Mouse (Mus musculus) layer of hippocampus, adult 2 months (tissue): ENCODE measurements around the gene Tkfc. TPM values are rescaled to one million over a fixed set of nuclear protein-coding genes. Genes with fewer than 3 reads are reported as not detected.
"Not testable (repeated sequence)": the region's sequence is repeated elsewhere in the genome, so short reads cannot be mapped to it uniquely, and the experiment has no call there.

ENCODE experiments used
- DNase-seq, 2 experiments: peaks; one replicate each; pipeline ENCODE4 v3.0.0; 2022; ENCODE audit warnings: low spot score in 2 of 2
- H3K27ac ChIP-seq: fragments of 200-600 bp; 2 replicates; pipeline ENCODE4 v1.8.1; 2022
- H3K4me3 ChIP-seq: fragments of 200-600 bp; 2 replicates; pipeline ENCODE4 v1.8.1; 2022; ENCODE audit warnings: mild to moderate bottlenecking
- CTCF ChIP-seq: fragments of 200-600 bp; conservative IDR thresholded peaks from 2 replicates; pipeline ENCODE4 v1.8.1; 2022; ENCODE audit warnings: antibody characterized with exemption, mild to moderate bottlenecking, moderate library complexity
- total RNA-seq, 2 experiments: library from RNA; stranded (reverse); gene quantifications; 2 replicates each; pipeline ENCODE4 v1.2.3; 2021

Tkfc gene
- total RNA-seq, 2 experiments from 2014 or later, result 16.5 to 19.1 TPM

DNA sequence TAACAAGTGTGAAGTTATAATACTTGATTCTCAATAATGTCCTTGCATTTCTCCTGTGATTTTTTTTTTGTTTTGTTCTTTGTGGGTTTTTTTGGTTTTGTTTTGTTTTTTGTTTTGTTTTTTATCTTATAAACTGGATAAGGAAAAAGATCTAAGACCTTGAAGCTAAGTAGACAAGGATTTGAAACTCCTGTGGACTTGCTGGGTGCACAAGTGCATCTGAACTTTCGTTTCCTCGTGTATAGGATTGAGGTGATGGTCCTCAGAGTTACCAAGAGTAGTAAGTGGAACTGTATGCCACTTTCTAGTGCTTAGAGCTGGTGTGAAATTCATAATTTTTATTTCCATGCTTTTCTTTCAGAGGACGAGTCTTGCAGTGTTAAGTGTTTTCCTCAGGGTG is 25.4 kb downstream of the Tkfc start:
- no peak for DNase-seq
- Histone ChIP-seq H3K4me3 (no peak overlapping the region), H3K27ac (no peak overlapping the region)
- TF ChIP-seq CTCF, result no peak

DNA sequence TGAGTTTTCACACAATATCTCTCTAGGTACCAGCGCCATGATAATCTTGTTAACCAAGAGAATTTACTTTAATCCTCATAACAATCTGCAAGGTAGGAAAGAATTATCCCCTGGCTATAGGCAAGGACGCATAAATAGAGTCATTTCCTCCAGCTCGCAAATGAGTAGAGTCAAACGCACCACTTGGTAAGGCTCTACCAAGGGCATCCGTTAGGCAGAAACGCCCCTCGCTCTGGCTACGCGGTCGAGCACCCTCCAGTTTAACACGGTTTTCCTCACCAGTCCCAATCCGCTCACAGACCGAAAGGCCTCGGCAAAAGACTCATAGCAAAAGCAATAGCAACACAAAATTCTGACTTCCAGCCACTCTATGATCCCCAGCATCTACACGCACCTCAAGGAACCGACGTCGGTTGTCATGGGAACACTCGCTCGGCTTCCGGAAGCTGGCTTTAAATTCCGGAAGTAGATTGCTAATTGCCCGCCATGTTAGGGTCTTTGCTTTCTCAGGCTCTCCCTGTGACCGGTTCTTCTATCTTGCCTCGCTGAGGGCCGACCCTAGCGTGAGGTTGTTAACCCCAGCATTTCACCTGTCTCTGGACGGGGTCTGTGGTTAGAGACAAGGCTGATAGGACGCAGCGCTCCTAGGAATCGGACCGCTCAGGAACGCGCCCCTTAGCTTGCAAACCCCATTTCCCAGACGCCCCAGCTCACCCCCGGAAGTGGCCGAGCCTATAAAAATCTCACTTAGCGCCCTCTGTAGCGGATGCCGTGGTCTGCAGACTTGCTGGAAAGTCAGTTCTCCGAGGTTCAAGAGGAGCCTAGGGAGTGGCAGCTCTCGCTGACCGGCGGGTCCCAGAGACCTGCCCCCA is 28.5 kb downstream of the Tkfc start, which contains the start of the genes Cyb561a3 and Tmem138:
Gene Cyb561a3 (plus strand): TSS at position 483 of the 872 bp plus-strand sequence.
Gene Tmem138 (minus strand): TSS at position 673 of the 872 bp plus-strand sequence.
- H3K27ac ChIP-seq, result peak within 1 kb of the TSS; percentile 99
- TF ChIP-seq CTCF, result peak; percentile 79

DNA sequence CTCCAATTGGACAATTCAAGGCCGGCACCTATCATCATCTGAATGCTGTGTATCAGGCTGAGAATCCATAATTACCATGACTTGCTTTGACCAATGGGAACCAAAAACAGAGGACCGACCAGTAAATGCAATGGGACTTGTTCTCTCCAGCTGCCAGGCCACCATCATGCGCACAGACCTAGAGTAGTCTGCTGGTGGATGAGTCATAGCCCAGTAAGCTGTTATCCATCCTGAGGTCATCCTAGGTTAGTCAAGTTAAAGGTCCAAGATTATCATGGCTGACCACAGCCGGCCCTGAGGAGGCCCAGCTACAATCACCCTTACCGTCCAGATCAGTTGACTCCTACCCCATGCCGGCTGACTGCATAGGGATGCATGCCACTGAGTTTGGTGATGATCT is 35.8 kb downstream of the Tkfc start:
- no peak for DNase-seq
- Histone ChIP-seq H3K27ac (no peak overlapping the region), H3K4me3 (no peak overlapping the region)
- no peak for TF ChIP-seq CTCF

More for the DNA sequence above, 28.5 kb downstream of the Tkfc start, which contains the start of the genes Cyb561a3 and Tmem138:
- peak; percentile 92 to 94 for DNase-seq
- peak within 1 kb of the TSS; percentile 71 for H3K4me3 ChIP-seq

DNA sequence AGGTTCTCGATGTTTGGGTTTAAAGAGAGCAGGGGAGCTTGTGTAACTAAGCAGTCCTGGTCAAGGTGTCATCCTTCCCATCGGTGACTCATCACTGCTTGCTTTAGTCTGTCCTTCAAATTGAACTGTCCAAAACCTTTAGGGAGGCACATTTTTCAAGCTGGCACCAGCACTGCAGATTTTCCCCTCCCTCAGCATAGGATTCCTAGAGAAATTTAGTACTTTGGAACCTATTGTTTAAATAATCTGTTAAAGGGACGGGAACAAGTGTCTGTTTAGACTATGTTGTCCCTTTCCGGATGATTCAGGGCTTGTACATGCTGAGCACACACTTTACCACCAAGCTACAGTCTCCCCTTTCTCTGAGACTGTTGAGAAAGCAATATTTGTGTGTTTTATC is 40.2 kb downstream of the Tkfc start:
- no peak for TF ChIP-seq CTCF
- DNase-seq, result no peak
- no peak overlapping the region for H3K27ac ChIP-seq
- no peak overlapping the region for H3K4me3 ChIP-seq

DNA sequence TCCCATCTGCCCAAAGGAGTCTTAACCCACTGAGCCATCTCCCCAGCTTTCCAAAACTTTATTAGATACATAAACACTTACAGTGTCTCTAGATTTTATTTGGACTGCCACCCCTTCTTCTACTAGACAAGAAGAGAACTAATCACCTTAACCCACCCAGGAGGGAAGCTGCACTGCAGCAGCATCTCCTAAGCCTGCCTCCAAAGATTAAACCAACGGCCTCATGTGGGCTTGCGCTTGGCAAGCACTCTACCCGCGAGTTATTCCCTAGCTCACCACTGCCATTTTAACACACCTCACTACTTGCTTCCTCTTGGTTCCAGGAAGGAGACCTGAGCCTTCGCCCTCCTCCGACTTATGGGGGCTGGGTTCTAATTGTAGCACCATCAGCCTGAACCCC is 41.2 kb downstream of the Tkfc start:
- Histone ChIP-seq H3K27ac (no peak overlapping the region), H3K4me3 (no peak overlapping the region)
- TF ChIP-seq CTCF, result no peak
- no peak for DNase-seq

DNA sequence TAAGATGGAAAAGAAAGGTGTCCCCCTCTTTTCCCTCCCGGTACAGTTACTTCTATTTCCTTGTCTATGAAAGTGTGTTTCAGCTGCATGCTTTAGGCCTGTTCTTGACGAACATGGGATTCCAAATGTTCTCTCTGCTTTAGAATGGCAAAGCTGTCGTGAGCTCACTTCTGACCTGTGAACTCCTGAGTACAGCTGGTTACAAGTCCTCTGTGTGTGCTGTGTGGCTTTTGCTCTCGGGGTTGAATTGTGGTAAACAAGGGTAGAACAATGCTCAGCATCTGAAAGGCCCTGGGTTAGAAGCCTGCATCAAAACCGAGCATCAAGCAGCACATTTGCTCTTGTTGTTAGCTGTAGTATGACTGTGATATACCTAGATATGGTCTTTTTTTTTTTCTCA is 43.1 kb downstream of the Tkfc start:
- no peak for TF ChIP-seq CTCF
- Histone ChIP-seq H3K27ac (no peak overlapping the region), H3K4me3 (no peak overlapping the region)
- no peak for DNase-seq

DNA sequence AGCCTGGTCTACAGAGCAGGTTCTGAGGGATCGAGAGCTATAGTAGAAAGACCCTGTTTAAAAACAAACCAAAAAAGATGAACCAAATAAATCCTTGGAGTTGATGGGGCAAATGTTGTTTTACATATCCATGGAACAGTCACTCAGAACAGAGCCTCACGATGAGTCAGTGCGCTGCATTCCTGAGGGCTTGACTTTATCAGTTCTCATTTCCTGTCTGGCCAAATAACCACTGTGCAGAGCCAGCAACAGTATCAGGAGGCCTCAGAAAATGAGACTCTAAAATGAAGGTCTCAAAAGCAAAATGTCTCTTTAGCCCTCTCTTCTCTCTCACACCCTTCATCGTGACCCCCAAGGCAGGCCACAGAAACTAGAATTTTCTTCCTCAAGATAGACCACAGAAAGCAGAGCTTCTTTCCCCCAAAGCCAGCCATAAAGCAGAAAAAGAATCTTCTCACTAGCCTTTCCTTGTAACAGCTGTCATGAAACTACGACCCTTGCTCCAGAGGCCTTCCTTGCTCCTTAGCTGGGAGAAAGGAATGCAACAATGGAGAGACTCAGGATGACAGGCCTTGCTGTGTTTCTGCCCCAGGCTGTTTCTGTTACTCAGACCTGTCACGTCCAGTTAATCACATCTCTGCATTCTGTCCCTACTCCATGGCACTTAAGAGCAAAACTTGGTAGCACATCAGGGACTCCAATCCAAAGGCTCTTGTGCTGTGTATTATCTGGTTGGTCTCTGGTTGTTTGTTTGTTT is 43.7 kb downstream of the Tkfc start:
- TF ChIP-seq CTCF, result no peak
- Histone ChIP-seq H3K4me3 (no peak overlapping the region), H3K27ac (no peak overlapping the region)
- DNase-seq, result no peak

DNA sequence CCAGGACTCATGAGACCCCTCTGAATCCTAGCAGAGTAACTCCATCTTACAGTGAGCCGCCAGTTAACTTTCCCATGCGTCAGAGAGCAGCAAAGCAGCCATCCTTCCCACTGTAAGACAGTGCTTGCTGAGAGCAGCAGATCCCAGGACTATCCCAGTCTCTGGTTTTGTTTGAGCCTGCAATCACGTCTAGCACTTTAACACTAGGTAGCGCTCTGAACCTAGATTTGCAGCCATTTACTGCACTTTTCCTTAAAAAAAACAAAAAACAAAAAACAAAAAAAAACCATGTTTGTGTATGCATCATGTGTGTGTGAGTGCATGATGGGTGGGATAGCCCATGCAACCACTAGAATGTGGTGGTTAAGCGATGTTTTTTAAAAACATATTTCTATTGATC is 45.3 kb downstream of the Tkfc start:
- no peak for DNase-seq

DNA sequence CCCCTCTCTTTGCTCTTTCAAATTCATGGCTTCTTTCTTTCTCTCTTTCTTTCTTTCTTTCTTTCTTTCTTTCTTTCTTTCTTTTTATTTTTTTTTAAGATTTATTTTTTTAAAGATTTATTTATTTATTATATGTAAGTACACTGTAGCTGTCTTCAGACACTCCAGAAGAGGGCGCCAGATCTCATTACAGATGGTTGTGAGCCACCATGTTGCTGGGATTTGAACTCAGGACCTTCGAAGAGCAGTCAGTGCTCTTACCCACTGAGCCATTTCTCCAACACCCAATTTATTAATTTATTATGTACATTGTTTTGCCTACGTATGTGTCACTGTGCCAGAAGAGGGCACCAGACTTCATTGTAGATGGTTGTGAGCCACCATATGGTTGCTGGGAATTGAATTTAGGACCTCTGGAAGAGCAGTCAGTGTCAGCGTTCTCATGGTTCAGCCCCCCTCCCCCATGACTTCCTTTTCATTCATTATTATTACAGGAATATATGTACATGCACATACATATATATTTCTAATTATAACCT is 47.5 kb downstream of the Tkfc start:
- not testable (repeated sequence) for H3K4me3 ChIP-seq, H3K27ac ChIP-seq, DNase-seq
- TF ChIP-seq CTCF, result peak; percentile 68

More for the DNA sequence above, 45.3 kb downstream of the Tkfc start:
- Histone ChIP-seq H3K4me3 (no peak overlapping the region), H3K27ac (no peak overlapping the region)
- TF ChIP-seq CTCF, result peak; percentile 65

DNA sequence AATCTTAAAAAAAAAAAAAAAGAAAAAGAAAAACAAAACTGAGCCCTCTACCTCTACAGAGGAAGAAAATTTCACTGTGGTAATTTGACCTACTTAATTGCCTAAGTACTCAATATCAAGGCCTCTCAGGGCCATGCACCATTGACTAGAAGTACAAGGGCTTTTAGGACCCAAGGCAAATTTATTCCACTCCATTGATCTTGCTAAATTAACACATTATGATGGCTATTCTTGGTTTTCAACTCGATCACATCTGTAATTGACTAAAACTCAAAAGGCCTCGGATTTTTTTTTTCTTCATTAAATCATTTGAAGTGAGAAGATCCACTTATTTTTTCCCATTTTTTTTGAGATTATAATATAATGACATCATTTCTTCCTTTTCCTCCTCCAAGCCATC is 48.0 kb downstream of the Tkfc start:
- Histone ChIP-seq H3K27ac (no peak overlapping the region), H3K4me3 (no peak overlapping the region)
- DNase-seq, result no peak
- no peak for TF ChIP-seq CTCF

DNA sequence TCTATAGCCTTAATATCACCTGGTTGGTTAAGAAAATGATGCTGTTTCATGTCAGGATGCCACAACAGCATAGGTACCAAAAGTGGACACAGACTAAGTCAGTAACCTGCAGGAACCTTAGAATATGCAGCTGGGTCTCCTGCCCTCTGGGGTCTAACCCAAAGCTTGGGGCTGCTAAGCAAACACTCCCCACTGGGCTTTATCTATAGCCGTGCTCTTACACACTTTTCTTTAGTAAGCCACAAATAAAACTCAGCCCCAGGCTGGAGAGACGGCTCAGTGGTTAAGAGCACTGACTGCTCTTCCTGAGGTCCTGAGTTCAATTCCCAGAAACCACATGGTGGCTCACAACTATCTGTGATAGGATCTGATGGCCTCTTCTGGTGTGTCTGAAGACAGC is 48.5 kb downstream of the Tkfc start:
- no peak overlapping the region for H3K4me3 ChIP-seq
- no peak for TF ChIP-seq CTCF
- peak overlapping the region; percentile 91; the same call in 1 of the 2 replicates for H3K27ac ChIP-seq

DNA sequence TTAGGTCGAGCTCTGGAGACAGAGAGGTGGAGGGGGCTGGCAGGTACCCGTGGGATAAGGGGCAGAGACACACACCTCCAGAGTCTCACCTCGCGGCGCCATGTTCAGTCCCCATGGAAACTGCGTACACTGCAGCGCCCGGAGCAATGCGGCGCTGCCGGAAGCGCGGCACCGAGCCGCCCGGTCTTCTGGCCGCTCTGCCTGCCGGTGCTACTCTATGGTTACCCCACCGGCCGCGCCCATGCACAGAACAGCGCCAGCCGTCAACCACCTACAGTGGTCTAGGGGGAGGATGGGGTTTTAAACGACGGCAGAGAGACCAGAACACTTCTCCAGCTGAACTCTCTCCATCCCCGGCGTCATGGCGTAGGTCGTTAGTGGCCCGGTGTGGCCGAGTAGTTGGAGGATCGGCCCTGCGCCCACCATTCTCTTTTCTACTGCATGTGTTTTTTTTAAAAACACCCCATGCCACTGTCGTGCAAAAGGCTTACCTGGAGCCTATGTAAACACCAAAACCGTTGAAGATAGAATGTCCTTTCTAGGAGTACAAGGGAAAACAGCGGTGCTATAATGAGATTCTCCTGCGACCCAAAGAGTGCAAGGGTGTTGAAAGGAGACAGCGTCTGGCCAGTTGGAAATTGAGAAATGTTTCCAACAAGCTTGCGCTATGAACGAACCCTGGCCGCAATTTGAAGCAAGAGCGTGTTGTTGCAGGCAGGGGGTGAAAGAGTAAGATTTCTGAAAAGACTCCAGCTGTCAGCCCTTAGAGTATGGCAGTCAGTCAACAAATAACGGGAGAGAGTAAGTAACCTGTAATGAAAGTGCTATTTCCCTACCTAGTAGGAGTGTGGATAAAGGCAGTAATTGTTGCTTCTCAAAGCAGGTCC is 49.6 kb downstream of the Tkfc start, which contains the start of gene Tmem216:
Gene Tmem216 (minus strand): TSS at position 615 of the 887 bp plus-strand sequence.
- H3K27ac ChIP-seq, result peak within 1 kb of the TSS; percentile 91
- DNase-seq, result peak; percentile 79 to 87
- TF ChIP-seq CTCF, result peak; percentile 23; the same call in 1 of the 2 replicates
- H3K4me3 ChIP-seq, result peak within 1 kb of the TSS; percentile 79

More for the DNA sequence above, 48.5 kb downstream of the Tkfc start:
- no peak for DNase-seq
